Mouse (Mus musculus): Measurements from ENCODE around the gene Elmod3. TPM values are rescaled to one million over a fixed set of nuclear protein-coding genes. Genes with fewer than 3 reads are reported as not detected.

The Elmod3 gene
- polyA plus RNA-seq, 1 experiment from 2014 or later: 5.2 TPM

GRCm38 (mm10) chr6:72568736-72569135, 29.5 kb downstream of the Elmod3 start:
- no peak overlapping the region for H3K4me3 ChIP-seq (ENCODE audit: low read depth, low read length)
- H3K36me3 ChIP-seq (replicated peaks; ENCODE audit: insufficient read depth, low read length): peaks cover 4% of the 10 kb centered on the region; the same call in 1 of the 2 replicates
- no peaks in the 10 kb centered on the region for H3K9me3 ChIP-seq (ENCODE audit: low read length)
- no peak overlapping the region for H3K9ac ChIP-seq (replicated peaks)
- no peak for DNase-seq
- no peak for ATAC-seq
- no peaks in the 10 kb centered on the region; the same call in 1 of the 2 replicates for H3K4me1 ChIP-seq (ENCODE audit: insufficient read depth)
- WGBS (ENCODE audit: insufficient replicate concordance): 95% methylated on average over 10 of the region's 10 CpGs
- no peak overlapping the region for H3K4me2 ChIP-seq (ENCODE audit: low read depth, low read length)
- no peak overlapping the region for H3K27ac ChIP-seq (ENCODE audit: low read depth)
- TF ChIP-seq EP300 (IDR thresholded peaks at IDR 0.05; ENCODE audit: low read depth): no peak
- H3K27me3 ChIP-seq (ENCODE audit: insufficient read depth, low read length): no peaks in the 10 kb centered on the region

- no peak overlapping the region for H3K9ac ChIP-seq (replicated peaks)
- TF ChIP-seq CTCF (IDR thresholded peaks at IDR 0.05; ENCODE audit: low read depth) (0 out of 2 replicates have a peak, but pooled peaks have one; percentile 19), EP300 (IDR thresholded peaks at IDR 0.05; ENCODE audit: low read depth) (no peak)
- H3K27ac ChIP-seq (ENCODE audit: low read depth): no peak overlapping the region
- no peak for DNase-seq
- 0 out of 2 replicates have a peak, but pooled peaks have one; percentile 28 for ATAC-seq
- WGBS (ENCODE audit: insufficient replicate concordance): 76% methylated on average over 5 of the region's 5 CpGs
- H3K4me2 ChIP-seq (ENCODE audit: low read depth, low read length): no peak overlapping the region
- H3K4me3 ChIP-seq (ENCODE audit: low read depth, low read length): no peak overlapping the region
- H3K9me3 ChIP-seq (ENCODE audit: low read length): no peaks in the 10 kb centered on the region
- no peaks in the 10 kb centered on the region for H3K27me3 ChIP-seq (ENCODE audit: insufficient read depth, low read length)
- H3K36me3 ChIP-seq (replicated peaks; ENCODE audit: insufficient read depth, low read length): no peaks in the 10 kb centered on the region; the same call in 1 of the 2 replicates
- no peaks in the 10 kb centered on the region; the same call in 1 of the 2 replicates for H3K4me1 ChIP-seq (ENCODE audit: insufficient read depth)
Observed at GRCm38 (mm10) chr6:72567508-72567907, 30.7 kb downstream of the Elmod3 start.

GRCm38 (mm10) chr6:72566044-72566443, 32.2 kb downstream of the Elmod3 start:
- Histone ChIP-seq H3K9ac (replicated peaks) (no peak overlapping the region), H3K4me2 (ENCODE audit: low read depth, low read length) (no peak overlapping the region), H3K36me3 (replicated peaks; ENCODE audit: insufficient read depth, low read length) (no peaks in the 10 kb centered on the region; the same call in 1 of the 2 replicates), H3K27me3 (ENCODE audit: insufficient read depth, low read length) (no peaks in the 10 kb centered on the region), H3K4me3 (ENCODE audit: low read depth, low read length) (no peak overlapping the region), H3K27ac (ENCODE audit: low read depth) (no peak overlapping the region), H3K4me1 (ENCODE audit: insufficient read depth) (no peaks in the 10 kb centered on the region; the same call in 1 of the 2 replicates), H3K9me3 (ENCODE audit: low read length) (no peaks in the 10 kb centered on the region)
- peak; percentile 87 for DNase-seq
- ATAC-seq: peak; percentile 56
- TF ChIP-seq CTCF (IDR thresholded peaks at IDR 0.05; ENCODE audit: low read depth) (peak; percentile 92), EP300 (IDR thresholded peaks at IDR 0.05; ENCODE audit: low read depth) (no peak)
- 14% methylated on average over 4 of the region's 4 CpGs for WGBS (ENCODE audit: insufficient replicate concordance)

- Histone ChIP-seq H3K36me3 (replicated peaks; ENCODE audit: insufficient read depth, low read length) (no peaks in the 10 kb centered on the region; the same call in 1 of the 2 replicates), H3K9me3 (ENCODE audit: low read length) (no peaks in the 10 kb centered on the region), H3K4me3 (ENCODE audit: low read depth, low read length) (no peak overlapping the region), H3K9ac (replicated peaks) (no peak overlapping the region), H3K27ac (ENCODE audit: low read depth) (no peak overlapping the region), H3K4me2 (ENCODE audit: low read depth, low read length) (no peak overlapping the region), H3K4me1 (ENCODE audit: insufficient read depth) (no peaks in the 10 kb centered on the region; the same call in 1 of the 2 replicates), H3K27me3 (ENCODE audit: insufficient read depth, low read length) (no peaks in the 10 kb centered on the region)
- 0 out of 2 replicates have a peak, but pooled peaks have one; percentile 6 for ATAC-seq
- WGBS (ENCODE audit: insufficient replicate concordance): 55% methylated on average over 7 of the region's 7 CpGs
- no peak for TF ChIP-seq EP300 (IDR thresholded peaks at IDR 0.05; ENCODE audit: low read depth)
- TF ChIP-seq CTCF (IDR thresholded peaks at IDR 0.05; ENCODE audit: low read depth): no peak
- DNase-seq: no peak
Observed at GRCm38 (mm10) chr6:72565506-72565905, 32.7 kb downstream of the Elmod3 start.

GRCm38 (mm10) chr6:72562894-72563293, 35.3 kb downstream of the Elmod3 start:
- ATAC-seq (no peak), DNase-seq (no peak)
- H3K9me3 ChIP-seq (ENCODE audit: low read length): no peaks in the 10 kb centered on the region
- WGBS (ENCODE audit: insufficient replicate concordance): 87% methylated on average over 5 of the region's 5 CpGs
- no peaks in the 10 kb centered on the region; the same call in 1 of the 2 replicates for H3K4me1 ChIP-seq (ENCODE audit: insufficient read depth)
- no peak overlapping the region for H3K4me2 ChIP-seq (ENCODE audit: low read depth, low read length)
- no peak overlapping the region for H3K27ac ChIP-seq (ENCODE audit: low read depth)
- H3K27me3 ChIP-seq (ENCODE audit: insufficient read depth, low read length): no peaks in the 10 kb centered on the region
- no peak overlapping the region for H3K9ac ChIP-seq (replicated peaks)
- no peak overlapping the region for H3K4me3 ChIP-seq (ENCODE audit: low read depth, low read length)
- peaks cover 3% of the 10 kb centered on the region; the same call in 1 of the 2 replicates for H3K36me3 ChIP-seq (replicated peaks; ENCODE audit: insufficient read depth, low read length)
- TF ChIP-seq EP300 (IDR thresholded peaks at IDR 0.05; ENCODE audit: low read depth) (no peak), CTCF (IDR thresholded peaks at IDR 0.05; ENCODE audit: low read depth) (no peak)

- TF ChIP-seq CTCF (IDR thresholded peaks at IDR 0.05; ENCODE audit: low read depth) (no peak), EP300 (IDR thresholded peaks at IDR 0.05; ENCODE audit: low read depth) (no peak)
- H3K36me3 ChIP-seq (replicated peaks; ENCODE audit: insufficient read depth, low read length): 0 out of 2 replicates have a peak, but pooled peaks cover 4% of the 10 kb centered on the region
- WGBS (ENCODE audit: insufficient replicate concordance): 82% methylated on average over 6 of the region's 6 CpGs
- ATAC-seq (no peak), DNase-seq (no peak)
- no peak overlapping the region for H3K4me3 ChIP-seq (ENCODE audit: low read depth, low read length)
- H3K9ac ChIP-seq (replicated peaks): no peak overlapping the region
- H3K27me3 ChIP-seq (ENCODE audit: insufficient read depth, low read length): no peaks in the 10 kb centered on the region
- no peaks in the 10 kb centered on the region; the same call in 1 of the 2 replicates for H3K4me1 ChIP-seq (ENCODE audit: insufficient read depth)
- no peak overlapping the region for H3K4me2 ChIP-seq (ENCODE audit: low read depth, low read length)
- H3K27ac ChIP-seq (ENCODE audit: low read depth): no peak overlapping the region
- no peaks in the 10 kb centered on the region for H3K9me3 ChIP-seq (ENCODE audit: low read length)
Observed at GRCm38 (mm10) chr6:72562486-72562885, 35.7 kb downstream of the Elmod3 start.

Data from liver, postnatal 0 days (tissue).